Mouse (Mus musculus): ENCODE results near the gene Tmcc2. TPM values are rescaled to one million over a fixed set of nuclear protein-coding genes. Genes with fewer than 3 reads are reported as not detected.

The Tmcc2 gene
- polyA plus RNA-seq (2015; fragmentation: Nextera tagmentation; extraction: Ambion mirVana) = 6.3 and 6.6 TPM in 2 replicates

DNA sequence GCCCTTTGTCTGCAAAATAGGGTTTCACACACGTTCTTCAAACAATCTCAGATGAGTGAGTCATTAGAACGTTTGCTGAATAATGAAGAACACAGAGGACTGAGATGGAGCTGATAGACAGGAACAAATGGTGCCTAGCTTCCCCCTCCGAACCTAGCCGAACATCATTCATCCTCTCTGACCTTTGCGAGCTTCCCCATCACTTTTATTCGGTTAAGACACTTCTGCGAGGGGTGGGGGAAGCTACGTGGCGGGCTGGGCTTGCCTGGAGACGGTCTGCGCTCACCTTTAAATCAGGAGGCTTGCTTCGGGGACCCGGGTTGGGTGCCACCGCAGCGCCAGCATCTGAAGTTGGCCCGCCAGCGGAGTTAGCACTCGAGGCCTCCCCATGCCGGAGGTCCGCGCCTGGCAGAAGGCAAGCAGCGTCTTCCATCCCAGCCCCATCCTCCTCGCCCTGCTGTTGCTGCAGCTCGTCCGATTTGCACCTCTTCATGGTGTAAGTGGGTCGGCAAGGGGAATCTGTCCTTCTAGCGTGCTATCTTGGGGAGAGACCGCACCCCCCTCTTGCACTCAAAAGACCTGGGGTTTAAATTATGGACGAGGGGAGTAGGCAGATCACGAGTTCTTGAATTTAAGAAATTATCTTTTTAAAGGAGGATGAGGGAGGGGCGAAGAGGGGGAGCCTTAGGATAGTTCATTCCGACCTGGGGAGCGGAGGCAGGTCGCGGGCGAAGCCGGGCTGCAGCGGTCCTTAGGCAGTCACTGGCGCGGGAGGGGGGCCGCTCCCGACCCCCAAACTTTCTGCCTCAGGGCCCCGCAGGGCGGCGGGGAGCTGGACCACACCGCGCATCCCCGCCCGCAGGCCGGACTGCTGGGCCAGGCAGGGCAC is at the start of gene Tmcc2:
Gene Tmcc2 (minus strand): TSS at position 591 of the 889 bp plus-strand sequence.

DNA sequence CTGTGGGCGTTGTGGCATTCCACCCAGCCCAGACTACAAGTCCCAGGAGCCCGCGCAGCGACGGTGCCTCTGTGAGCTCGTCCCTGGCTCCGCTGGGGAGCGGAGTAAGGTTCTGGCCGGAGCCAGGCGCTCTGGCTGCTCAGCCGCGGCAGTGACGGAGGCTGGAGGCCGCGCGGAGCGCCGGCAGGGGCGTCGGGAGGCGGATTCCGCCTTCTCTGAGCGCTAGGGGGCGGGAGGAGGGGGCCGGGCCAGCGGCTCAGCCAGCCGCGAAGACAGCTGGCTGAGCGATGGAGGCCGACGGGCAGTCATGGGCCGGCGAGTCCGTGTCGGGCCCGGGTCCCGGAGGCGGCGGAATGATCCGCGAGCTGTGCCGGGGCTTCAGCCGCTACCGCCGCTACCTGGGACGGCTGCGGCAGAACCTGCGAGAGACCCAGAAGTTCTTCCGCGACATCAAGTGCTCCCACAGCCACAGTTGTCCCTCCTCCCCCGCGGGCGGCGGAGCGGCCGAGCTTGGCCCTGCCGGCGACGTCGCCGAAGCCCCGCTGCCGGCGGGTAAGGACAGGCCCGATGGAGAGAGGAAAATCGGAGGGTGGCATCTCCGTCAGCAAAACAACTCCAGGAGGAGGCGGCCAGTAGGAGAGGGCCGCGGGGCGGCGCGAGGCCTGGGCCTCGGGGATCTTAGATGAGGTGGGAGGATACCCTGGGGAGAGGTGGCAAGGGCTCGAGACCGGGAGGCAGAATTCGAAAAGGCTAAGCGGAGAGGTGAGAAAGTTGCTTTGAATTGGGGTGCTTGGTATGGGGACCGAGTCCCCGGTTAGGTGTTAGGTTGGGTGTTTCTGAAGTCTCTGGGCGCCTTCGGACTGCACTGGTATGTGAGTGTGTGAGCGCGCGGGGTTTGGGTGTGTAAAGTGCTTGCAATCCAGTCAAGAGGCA is 26.5 kb upstream of the Tmcc2 start, which contains the start of gene Dstyk:
Gene Dstyk (plus strand): TSS at position 237 of the 933 bp plus-strand sequence.

GRCm38 (mm10) chr1:132315889-132316624 is 75.0 kb downstream of the Tmcc2 start, which contains the start of gene Nuak2:
Nuak2 (plus strand) TSS chr1:132316126.

Other genes with a start within 250 kb of the Tmcc2 start
- gene Lemd1, start 199.8 kb downstream of the Tmcc2 start, polyA plus RNA-seq (2015; fragmentation: Nextera tagmentation; extraction: Ambion mirVana) = not detected in 2 replicates
- 0.04 TPM in 2 replicates for gene AC124108.1, start 199.8 kb downstream of the Tmcc2 start, polyA plus RNA-seq (2015; fragmentation: Nextera tagmentation; extraction: Ambion mirVana)
- not detected in 2 replicates for gene Gm10188, start 161.5 kb downstream of the Tmcc2 start, polyA plus RNA-seq (2015; fragmentation: Nextera tagmentation; extraction: Ambion mirVana)
- 0.32 and 0.41 TPM in 2 replicates for gene Klhdc8a, start 92.7 kb downstream of the Tmcc2 start, polyA plus RNA-seq (2015; fragmentation: Nextera tagmentation; extraction: Ambion mirVana)
- gene Nuak2, start 75.2 kb downstream of the Tmcc2 start, polyA plus RNA-seq (2015; fragmentation: Nextera tagmentation; extraction: Ambion mirVana) = 1.1 and 1.5 TPM in 2 replicates
- 6.4 and 7.6 TPM in 2 replicates for gene Dstyk, start 26.3 kb upstream of the Tmcc2 start, polyA plus RNA-seq (2015; fragmentation: Nextera tagmentation; extraction: Ambion mirVana)
- 14.9 and 16.6 TPM in 2 replicates for gene Rbbp5, start 86.1 kb upstream of the Tmcc2 start, polyA plus RNA-seq (2015; fragmentation: Nextera tagmentation; extraction: Ambion mirVana)
- 0.38 and 0.50 TPM in 2 replicates for gene Tmem81, start 114.9 kb upstream of the Tmcc2 start, polyA plus RNA-seq (2015; fragmentation: Nextera tagmentation; extraction: Ambion mirVana)
- not detected in 2 replicates for gene Cntn2, start 152.0 kb upstream of the Tmcc2 start, polyA plus RNA-seq (2015; fragmentation: Nextera tagmentation; extraction: Ambion mirVana)

All from skeletal muscle tissue, postnatal 0 days (tissue).